Mouse (Mus musculus): ENCODE measurements around the gene Fam183b. TPM values are rescaled to one million over a fixed set of nuclear protein-coding genes. Genes with fewer than 3 reads are reported as not detected.
"Not testable (repeated sequence)": the region's sequence is repeated elsewhere in the genome, so short reads cannot be mapped to it uniquely, and the experiment has no call there.

The Fam183b gene
- total RNA-seq (2022) = 1 to 10 TPM; 5.4 to 7.7 (median 6.4) TPM

DNA sequence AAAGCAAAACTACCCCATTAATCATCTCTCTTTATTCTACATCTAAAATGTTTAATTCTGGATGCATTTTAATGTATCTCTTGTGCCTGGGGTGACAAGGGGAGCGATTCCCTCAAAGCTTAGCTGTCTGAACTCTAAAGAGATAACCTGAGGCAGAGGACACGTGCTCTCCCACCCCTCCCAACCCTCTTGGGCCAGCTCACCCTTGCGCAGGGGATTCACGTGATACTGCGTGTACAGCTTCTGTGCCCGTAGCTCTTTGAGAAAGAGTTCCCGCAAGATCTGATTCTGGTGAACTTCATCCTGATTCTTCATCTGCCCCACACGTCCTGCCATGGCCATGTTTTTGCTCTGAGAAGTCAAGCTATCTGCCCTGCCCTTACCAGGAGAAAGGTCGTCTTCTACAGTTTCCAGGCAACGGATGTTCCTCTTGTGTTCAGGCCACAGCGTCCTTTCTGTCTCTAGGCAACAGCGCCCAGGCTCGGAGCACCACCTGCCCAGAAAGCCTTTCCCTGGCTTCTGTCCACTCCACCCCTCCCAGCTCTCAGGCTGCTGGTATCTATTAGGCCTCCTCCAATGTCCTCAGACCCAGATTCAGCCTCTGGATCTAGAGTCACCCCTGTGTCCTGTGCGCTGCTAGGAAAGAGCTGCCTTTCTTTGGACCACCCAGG is at the start of gene Fam183b:
TSS of gene Fam183b (minus strand) at position 403 of the 671 bp plus-strand sequence.
- DNase-seq (ENCODE audit: low spot score in 2 of 2) = peak; percentile 28 to 49

GRCm38 (mm10) chr11:58849731-58850130 is 48.0 kb upstream of the Fam183b start:
- no peak for DNase-seq (ENCODE audit: low spot score in 2 of 2)

GRCm38 (mm10) chr11:58847636-58848035 is 45.9 kb upstream of the Fam183b start:
- no peak for DNase-seq (ENCODE audit: low spot score in 2 of 2)

DNA sequence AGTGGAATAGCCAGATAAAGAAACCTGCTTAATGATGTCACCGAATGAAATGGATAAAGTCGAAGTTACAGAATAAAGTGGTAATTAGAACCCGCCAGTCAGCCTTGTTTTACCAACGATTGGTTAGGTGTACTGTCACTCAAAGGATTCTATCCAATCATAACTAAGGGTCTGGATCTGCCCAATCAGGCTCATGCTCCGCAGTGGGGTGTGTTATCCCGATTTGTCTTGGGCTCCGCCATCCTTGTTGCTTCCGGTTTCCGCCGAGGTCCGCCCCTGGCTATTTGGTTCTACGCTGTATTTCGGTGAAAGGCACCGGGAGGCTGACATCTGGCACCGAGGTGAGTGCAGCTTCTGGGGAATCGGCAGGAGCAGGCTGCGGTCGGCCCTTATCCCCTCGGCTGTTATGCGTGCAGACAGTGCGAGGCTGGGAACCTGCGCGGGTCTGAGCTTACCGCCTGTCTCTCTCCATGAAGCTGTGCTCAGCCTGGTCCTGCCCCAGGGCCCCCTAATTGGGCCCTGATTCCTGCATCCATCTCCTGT is 45.2 kb upstream of the Fam183b start, which contains the start of gene Gm12258:
TSS of gene Gm12258 (plus strand) at position 240 of the 543 bp plus-strand sequence.
- peak; percentile 89 to 92 for DNase-seq (ENCODE audit: low spot score in 2 of 2)

- not testable (repeated sequence) for DNase-seq (ENCODE audit: low spot score in 2 of 2)
Observed at GRCm38 (mm10) chr11:58838951-58839350, 37.2 kb upstream of the Fam183b start, which contains the start of gene Olfr311. Olfr311 (plus strand) TSS chr11:58839251.

GRCm38 (mm10) chr11:58832541-58832940 is 30.8 kb upstream of the Fam183b start:
- not testable (repeated sequence) for DNase-seq (ENCODE audit: low spot score in 2 of 2)

DNA sequence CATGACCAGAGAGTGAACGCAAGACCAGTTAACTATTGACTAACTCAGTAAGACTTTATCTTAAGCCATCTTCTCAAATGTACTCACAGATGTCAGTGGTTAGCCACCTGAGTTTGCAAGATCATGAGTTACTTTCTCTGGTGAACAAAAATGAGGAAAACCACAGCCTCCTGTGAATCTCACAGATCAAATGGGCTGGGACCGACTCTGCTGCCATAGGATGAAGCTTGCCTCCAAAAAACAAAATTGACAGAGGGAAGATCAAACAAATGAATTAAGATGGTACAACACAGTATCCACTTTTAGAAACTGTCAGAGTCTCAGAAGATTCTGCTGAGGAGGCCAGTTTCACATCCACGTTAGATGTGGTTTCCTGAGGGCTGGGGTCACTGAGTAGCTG is 28.0 kb upstream of the Fam183b start:
- no peak for DNase-seq (ENCODE audit: low spot score in 2 of 2)

DNA sequence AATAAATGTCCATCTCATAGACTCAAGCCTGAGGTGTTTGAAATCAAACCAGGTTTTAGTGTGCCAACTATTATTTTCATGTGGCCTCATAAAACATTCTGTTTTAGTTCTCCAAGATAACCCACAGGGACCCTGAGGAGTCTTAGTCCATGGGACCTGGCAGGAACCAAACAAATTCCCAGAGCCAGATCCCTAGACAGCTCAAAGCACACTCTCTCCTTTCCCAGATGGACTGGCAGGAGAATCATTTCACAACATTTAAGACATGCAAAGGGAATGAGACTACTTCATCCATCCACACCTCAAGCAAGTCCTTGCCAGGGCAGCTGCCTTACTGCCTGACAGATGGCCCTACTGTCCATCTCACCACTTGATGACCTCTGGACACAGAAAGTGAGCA is 27.2 kb upstream of the Fam183b start, which contains the start of gene Olfr312:
TSS of gene Olfr312 (plus strand) at position 301 of the 400 bp plus-strand sequence.
- not testable (repeated sequence) for DNase-seq (ENCODE audit: low spot score in 2 of 2)

- no peak for DNase-seq (ENCODE audit: low spot score in 2 of 2)
Observed at GRCm38 (mm10) chr11:58815676-58816075, 13.9 kb upstream of the Fam183b start.

DNA sequence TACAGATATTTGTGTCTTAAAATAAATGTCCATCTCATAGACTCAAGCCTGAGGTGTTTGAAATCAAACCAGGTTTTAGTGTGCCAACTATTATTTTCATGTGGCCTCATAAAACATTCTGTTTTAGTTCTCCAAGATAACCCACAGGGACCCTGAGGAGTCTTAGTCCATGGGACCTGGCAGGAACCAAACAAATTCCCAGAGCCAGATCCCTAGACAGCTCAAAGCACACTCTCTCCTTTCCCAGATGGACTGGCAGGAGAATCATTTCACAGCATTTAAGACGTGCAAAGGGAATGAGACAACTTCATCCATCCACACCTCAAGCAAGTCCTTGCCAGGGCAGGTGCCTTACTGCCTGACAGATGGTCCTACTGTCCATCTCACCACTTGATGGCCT is 12.9 kb upstream of the Fam183b start, which contains the start of gene Olfr313:
TSS of gene Olfr313 (plus strand) at position 301 of the 400 bp plus-strand sequence.
- not testable (repeated sequence) for DNase-seq (ENCODE audit: low spot score in 2 of 2)

DNA sequence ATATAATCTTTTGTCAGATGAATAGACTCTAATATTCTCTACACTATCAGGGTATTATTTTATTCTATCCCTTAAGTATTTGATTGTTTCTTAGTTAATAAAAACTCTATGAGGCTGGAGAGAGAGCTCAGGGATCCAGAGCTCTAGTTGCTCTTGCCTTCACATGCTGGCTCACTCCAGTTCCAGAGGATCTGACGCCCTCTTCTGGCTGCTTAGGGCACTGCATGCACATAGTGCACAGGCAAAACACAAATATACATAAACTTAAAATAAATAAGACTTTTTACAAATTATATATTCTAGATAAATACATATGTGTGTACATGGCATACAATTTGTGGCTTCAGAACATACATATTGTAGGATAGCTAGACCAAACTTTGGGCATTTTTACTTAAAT is 10.2 kb upstream of the Fam183b start:
- DNase-seq (ENCODE audit: low spot score in 2 of 2) = no peak

DNA sequence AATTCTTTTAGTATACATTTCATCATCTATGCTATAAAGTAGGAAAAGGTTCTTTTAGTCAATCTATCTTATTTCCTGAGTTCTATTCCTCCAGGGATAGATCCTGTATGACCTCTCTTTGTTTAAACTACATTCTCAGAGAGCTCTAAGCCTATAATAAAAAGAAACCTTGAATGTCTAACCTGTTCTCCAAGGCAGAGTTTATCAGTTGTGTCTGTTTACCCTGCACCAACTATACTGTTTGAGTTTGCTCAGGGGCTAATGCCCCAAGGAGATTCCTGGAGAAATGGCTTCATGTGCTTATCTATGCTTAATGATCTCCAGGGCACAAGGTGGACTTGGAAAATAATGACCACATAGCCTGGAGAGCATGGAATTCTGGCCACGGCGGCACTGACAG is 2.6 kb upstream of the Fam183b start:
- DNase-seq (ENCODE audit: low spot score in 2 of 2) = no peak

DNA sequence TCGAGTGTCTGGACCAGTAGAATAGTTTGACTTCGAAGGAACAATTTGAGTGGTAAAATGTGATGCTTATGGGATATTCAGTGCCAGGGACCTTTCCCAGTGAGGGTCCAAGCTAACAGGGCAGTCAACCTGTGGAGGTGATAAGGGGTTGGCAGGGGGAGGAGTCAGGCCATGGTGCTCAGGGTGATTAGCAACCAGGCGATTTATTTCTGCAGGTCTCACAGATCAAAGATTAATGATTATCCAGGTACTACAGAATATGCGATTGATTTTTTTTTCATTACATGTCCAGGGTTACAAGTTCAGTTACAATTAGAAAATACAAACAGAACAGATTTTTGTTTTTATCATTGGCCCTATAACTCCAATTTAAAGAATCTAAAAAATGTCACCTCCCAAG is 2.1 kb upstream of the Fam183b start:
- DNase-seq (ENCODE audit: low spot score in 2 of 2) = no peak

DNA sequence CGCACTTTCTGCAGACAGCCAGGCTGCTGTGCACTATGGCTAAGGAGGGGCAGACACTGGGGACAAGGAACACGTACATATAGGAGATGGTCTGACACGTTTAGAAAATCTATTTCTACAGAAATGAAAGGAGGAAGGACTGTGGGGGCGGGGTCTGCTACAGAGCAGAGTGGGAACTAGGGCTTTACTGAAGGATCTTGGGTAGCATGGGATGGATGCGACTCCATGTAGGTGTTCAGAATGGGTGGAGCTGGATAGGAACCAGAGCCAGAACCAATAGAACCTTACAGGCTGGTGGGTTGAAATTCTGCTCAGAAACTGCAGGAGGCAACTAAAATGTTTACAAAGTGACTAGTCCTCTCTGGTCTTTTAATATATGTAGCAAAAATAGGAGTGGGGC is 2.0 kb downstream of the Fam183b start:
- DNase-seq (ENCODE audit: low spot score in 2 of 2) = no peak

DNA sequence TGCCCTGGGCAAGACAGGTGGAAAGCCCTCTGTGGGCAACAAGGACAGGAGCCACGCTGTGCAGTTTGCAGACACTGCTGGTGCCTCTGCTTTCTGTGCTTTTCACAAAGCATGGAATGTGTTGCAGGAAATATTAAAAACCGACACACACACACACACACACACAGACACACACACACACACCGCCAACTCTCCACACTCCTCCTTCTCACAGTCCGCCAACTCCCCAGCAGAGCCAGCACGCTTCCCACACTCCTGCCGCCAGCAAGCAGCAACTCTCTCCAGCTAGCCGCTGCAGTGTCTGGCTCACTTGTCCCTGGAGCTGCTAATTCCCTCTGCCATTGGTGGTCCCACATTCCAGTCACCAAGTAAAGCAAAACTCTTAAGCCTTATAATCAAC is 4.9 kb downstream of the Fam183b start:
- DNase-seq (ENCODE audit: low spot score in 2 of 2) = peak; percentile 65 to 80

- DNase-seq (ENCODE audit: low spot score in 2 of 2) = no peak
Observed at GRCm38 (mm10) chr11:58795856-58796255, 5.9 kb downstream of the Fam183b start.

DNA sequence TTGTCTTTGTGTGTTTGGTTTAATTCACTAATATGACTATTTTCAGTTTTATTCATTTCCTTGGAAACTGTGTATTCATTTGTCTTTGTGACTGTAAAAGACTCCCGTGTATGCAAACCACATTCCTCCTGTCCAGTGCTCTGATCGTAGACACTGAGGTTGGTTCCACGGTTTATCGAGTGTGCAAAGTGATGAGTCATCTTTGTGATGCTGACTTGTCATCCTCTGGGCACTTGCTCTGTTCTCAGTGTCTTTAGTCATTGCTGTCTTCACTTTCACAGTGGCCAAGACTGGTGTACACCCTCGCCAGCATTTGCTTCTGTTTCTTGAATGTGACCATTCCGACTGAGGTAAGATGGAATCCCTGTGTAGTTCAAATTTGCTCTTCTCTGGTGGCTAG is 11.1 kb downstream of the Fam183b start:
- no peak for DNase-seq (ENCODE audit: low spot score in 2 of 2)

- no peak for DNase-seq (ENCODE audit: low spot score in 2 of 2)
Observed at GRCm38 (mm10) chr11:58790053-58790452, 11.7 kb downstream of the Fam183b start.

GRCm38 (mm10) chr11:58789532-58789931 is 12.2 kb downstream of the Fam183b start:
- no peak for DNase-seq (ENCODE audit: low spot score in 2 of 2)

GRCm38 (mm10) chr11:58788346-58788745 is 13.4 kb downstream of the Fam183b start:
- DNase-seq (ENCODE audit: low spot score in 2 of 2) = no peak

DNA sequence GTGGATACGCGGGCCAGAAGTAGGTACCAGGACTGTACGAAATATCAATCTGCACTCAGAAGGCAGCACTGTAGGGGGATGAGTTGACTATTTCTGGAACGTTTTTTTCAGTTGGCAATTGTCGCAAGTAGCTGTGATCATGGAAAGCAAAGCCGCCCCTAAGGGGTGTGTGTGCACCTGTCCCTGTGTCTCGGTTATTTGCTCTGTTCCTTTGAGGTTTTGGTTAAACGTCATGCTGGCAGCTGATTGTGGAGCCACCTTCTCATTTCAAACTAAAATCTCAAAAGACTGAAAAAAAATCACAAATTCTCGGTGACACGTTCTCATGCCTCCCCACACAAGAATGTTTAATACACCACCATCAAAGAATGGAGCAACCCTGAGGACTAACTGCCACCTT is 14.1 kb downstream of the Fam183b start:
- DNase-seq (ENCODE audit: low spot score in 2 of 2) = no peak

GRCm38 (mm10) chr11:58784182-58784581 is 17.6 kb downstream of the Fam183b start:
- no peak for DNase-seq (ENCODE audit: low spot score in 2 of 2)

Data from layer of hippocampus, adult 8-10 months (tissue).